ENCODE assay signal across 16 mouse cellular contexts in genomic region chr14:104824926-104825325, GRCm38 (mm10).
DNase-seq lines count a peak whose midpoint lies in the region; ATAC-seq and TF ChIP-seq lines count a peak whose summit lies in the region.
"Had no signal": no experiment of that assay in that cellular context is flagged by ENCODE, and none has a peak within 500 bp of the region (broad histone marks: within the 10 kb centered on the region; RNA-seq: fewer than 3 reads in every experiment).

No protein-coding gene starts in this region.

- H3K79me2 ChIP-seq in CH12.LX (replicated peaks; ENCODE audit: control insufficient read depth, extremely low read depth, insufficient read depth, poor library complexity, severe bottlenecking): no peaks in the 10 kb centered on the region

- peak in 1 of 2 experiments; percentile 32; a peak in 3 of 4 replicates for TF ChIP-seq CTCF in CH12.LX (conservative IDR thresholded peaks at IDR 0.05 in 1 of 2, IDR thresholded peaks at IDR 0.05 in 1 of 2; ENCODE audit: low read depth in 2 of 2, low read length in 2 of 2)

- no peaks in the 10 kb centered on the region for H3K36me3 ChIP-seq in kidney, embryonic 15.5 days
- H3K36me3 ChIP-seq in CH12.LX (replicated peaks in 1 of 2; ENCODE audit: control insufficient read depth in 1 of 2, insufficient read depth in 1 of 2, low read length in 1 of 2) (no peaks in the 10 kb centered on the region), ES-E14 (ENCODE audit: control insufficient read depth, insufficient read depth, low read length, poor library complexity, severe bottlenecking) (no peaks in the 10 kb centered on the region)
- H3K36me3 ChIP-seq: embryonic facial prominence, embryonic 13.5 days; limb, embryonic 13.5 days had no signal

- WGBS in kidney, embryonic 15.5 days: 63% methylated on average over 1 of the region's 1 CpGs

- H3K4me1 ChIP-seq in kidney, embryonic 15.5 days: no peaks in the 10 kb centered on the region
- H3K4me1 ChIP-seq in CH12.LX (ENCODE audit: control insufficient read depth in 1 of 2, insufficient read depth in 2 of 2) (peaks cover 0 to 5% of the 10 kb centered on the region in 2 experiments; a peak in 2 of 4 replicates), ES-E14 (ENCODE audit: control insufficient read depth in 2 of 2, insufficient read depth in 2 of 2, low read length in 2 of 2, poor library complexity in 1 of 2) (no peaks in the 10 kb centered on the region)
- H3K4me1 ChIP-seq: embryonic facial prominence, embryonic 13.5 days had no signal

- no peak for TF ChIP-seq EP300 in CH12.LX (IDR thresholded peaks at IDR 0.05; ENCODE audit: low read length)

- no peak; the same call in 1 of the 2 replicates for TF ChIP-seq RAD21 in CH12.LX (IDR thresholded peaks at IDR 0.05; ENCODE audit: low read depth, low read length)

- DNase-seq in kidney, adult 9 months: peak; percentile 10
- DNase-seq in CH12.LX (ENCODE audit: extremely low read depth) (peak; percentile 18), ES-E14 (ENCODE audit: low read depth, low spot score) (peak; percentile 56), liver (no peak)
- DNase-seq in induced T-regulatory cell, adult 2 months (ENCODE audit: low read depth): peak; percentile 1
- DNase-seq in adrenal gland, adult 2 months: no peak
- DNase-seq: adrenal gland, postnatal 25 days; cerebellum, adult 11-12 months; heart, postnatal 36 days; kidney, adult 8-10 months; lung, postnatal 10 days; right cerebral cortex, postnatal 4 days had no signal

- H3K9me3 ChIP-seq in kidney, embryonic 15.5 days (replicated peaks): no peaks in the 10 kb centered on the region
- no peaks in the 10 kb centered on the region for H3K9me3 ChIP-seq in CH12.LX (replicated peaks; ENCODE audit: low read length)
- H3K9me3 ChIP-seq in ES-E14 (ENCODE audit: control insufficient read depth, insufficient read depth, low read depth, low read length): no peaks in the 10 kb centered on the region
- H3K9me3 ChIP-seq: embryonic facial prominence, embryonic 13.5 days; forebrain, embryonic 13.5 days; limb, embryonic 13.5 days had no signal

- no peak overlapping the region for H3K27ac ChIP-seq in kidney, embryonic 15.5 days
- H3K27ac ChIP-seq in CH12.LX (ENCODE audit: insufficient read depth, low read depth) (no peak overlapping the region), ES-E14 (ENCODE audit: insufficient read depth, low read depth, low read length, poor library complexity, severe bottlenecking) (no peak overlapping the region)
- H3K27ac ChIP-seq: embryonic facial prominence, embryonic 13.5 days; forebrain, embryonic 13.5 days; limb, embryonic 13.5 days had no signal

- no peak overlapping the region for H3K9ac ChIP-seq in kidney, embryonic 15.5 days
- no peak overlapping the region for H3K9ac ChIP-seq in CH12.LX (ENCODE audit: insufficient read depth, low read depth)
- H3K9ac ChIP-seq in ES-E14 (ENCODE audit: insufficient read depth, low read depth, low read length, poor library complexity, severe bottlenecking): no peak overlapping the region
- H3K9ac ChIP-seq: embryonic facial prominence, embryonic 13.5 days; forebrain, embryonic 13.5 days; limb, embryonic 13.5 days had no signal

- ATAC-seq in kidney, embryonic 15.5 days (replicated peaks; ENCODE audit: low FRiP score): no peak
- ATAC-seq: forebrain, embryonic 13.5 days had no signal

- H3K27me3 ChIP-seq in kidney, embryonic 15.5 days: no peaks in the 10 kb centered on the region
- no peaks in the 10 kb centered on the region for H3K27me3 ChIP-seq in CH12.LX (replicated peaks)
- H3K27me3 ChIP-seq: embryonic facial prominence, embryonic 13.5 days had no signal

- H3K4me3 ChIP-seq in kidney, embryonic 15.5 days (replicated peaks): no peak overlapping the region
- no peak overlapping the region for H3K4me3 ChIP-seq in CH12.LX (replicated peaks in 1 of 3; ENCODE audit: low read depth in 2 of 3, low read length in 2 of 3, poor library complexity in 1 of 3)
- H3K4me3 ChIP-seq in ES-E14 (ENCODE audit: insufficient read depth in 1 of 2, low read depth in 1 of 2, low read length in 2 of 2, poor library complexity in 1 of 2, severe bottlenecking in 1 of 2): no peak overlapping the region
- H3K4me3 ChIP-seq: embryonic facial prominence, embryonic 13.5 days; forebrain, embryonic 13.5 days; limb, embryonic 13.5 days had no signal

- in situ Hi-C loops in CH12.LX (cut with MboI; ENCODE audit: low pct_ligation_motif_present, low pct_unique_long_range_greater_than_20kb, low sequenced_read_pairs): loop anchor here (25.0 kb wide), 1 partner anchor 1113 kb away; no protein-coding TSS in a partner anchor
- in situ Hi-C loops in ES-E14 (cut with MboI; ENCODE audit: low sequenced_read_pairs in 2 of 2, unreplicated experiment in 2 of 2): no loop called here

- dilution Hi-C loops in CH12.LX (cut with MboI; ENCODE audit: extremely low pct_ligation_motif_present, extremely low pct_unique_long_range_greater_than_20kb, low sequenced_read_pairs): no loop called here

- no peak for TF ChIP-seq POLR2A in CH12.LX (IDR thresholded peaks at IDR 0.05; ENCODE audit: low read depth, low read length)

- H3K4me2 ChIP-seq in kidney, embryonic 15.5 days: no peak overlapping the region
- no peak overlapping the region for H3K4me2 ChIP-seq in CH12.LX (ENCODE audit: insufficient read depth, low read depth, poor library complexity, severe bottlenecking)
- H3K4me2 ChIP-seq: embryonic facial prominence, embryonic 13.5 days; forebrain, embryonic 13.5 days; limb, embryonic 13.5 days had no signal

TF ChIP-seq in CH12.LX, 34 proteins besides CTCF, POLR2A, EP300 and RAD21:
- TF ChIP-seq ELF1 (IDR thresholded peaks at IDR 0.05; ENCODE audit: low read depth, low read length) (no peak), MXI1 (IDR thresholded peaks at IDR 0.05; ENCODE audit: low read depth, low read length) (no peak), USF2 (conservative IDR thresholded peaks at IDR 0.05; ENCODE audit: low read depth, low read length) (no peak), UBTF (IDR thresholded peaks at IDR 0.05; ENCODE audit: low read depth, low read length) (no peak), HCFC1 (IDR thresholded peaks at IDR 0.05; ENCODE audit: low read depth, low read length) (no peak), TBP (conservative IDR thresholded peaks at IDR 0.05; ENCODE audit: low read depth, low read length) (no peak), USF1 (IDR thresholded peaks at IDR 0.05; ENCODE audit: low read depth, low read length) (no peak), MYC (IDR thresholded peaks at IDR 0.05; ENCODE audit: low read depth, low read length) (no peak), E2F4 (IDR thresholded peaks at IDR 0.05; ENCODE audit: insufficient replicate concordance, low read depth, low read length) (no peak), KAT2A (IDR thresholded peaks at IDR 0.05; ENCODE audit: insufficient replicate concordance, low read length) (no peak), ZNF384 (IDR thresholded peaks at IDR 0.05; ENCODE audit: low read depth, low read length) (no peak), ZMIZ1 (IDR thresholded peaks at IDR 0.05; ENCODE audit: low read depth, low read length) (no peak)
TF ChIP-seq in CH12.LX: peak in this region for 0.

TF ChIP-seq in ES-E14, 5 proteins besides CTCF, POLR2A, EP300 and RAD21:
- TF ChIP-seq MAFK (IDR thresholded peaks at IDR 0.05; ENCODE audit: insufficient read depth, low read depth, low read length) (no peak), HCFC1 (IDR thresholded peaks at IDR 0.05; ENCODE audit: borderline replicate concordance, insufficient read depth, low read length) (no peak), ZNF384 (IDR thresholded peaks at IDR 0.05; ENCODE audit: low read depth, low read length) (no peak), ZC3H11A (IDR thresholded peaks at IDR 0.05; ENCODE audit: borderline replicate concordance, low read depth, low read length) (no peak), CHD2 (IDR thresholded peaks at IDR 0.05; ENCODE audit: low read depth, low read length) (no peak)
TF ChIP-seq in ES-E14: peak in this region for 0.

Comparison
In these comparisons a context has a peak if more than half of its experiments do, and no peak if none do; other contexts are left out.
1. DNase-seq: peak in kidney, adult 9 months (single experiment), CH12.LX (single experiment), ES-E14 (single experiment) and induced T-regulatory cell, adult 2 months (single experiment); none in liver (single experiment) and adrenal gland, adult 2 months (single experiment).